Mouse (Mus musculus) gastrocnemius, adult 2 months (tissue): ENCODE data around the gene Olfr76. TPM values are rescaled to one million over a fixed set of nuclear protein-coding genes. Genes with fewer than 3 reads are reported as not detected.
"Not testable (repeated sequence)": the region's sequence is repeated elsewhere in the genome, so short reads cannot be mapped to it uniquely, and the experiment has no call there.

Source experiments
- DNase-seq: peaks from one replicate; pipeline ENCODE4 v3.0.0; 2022
- H3K27ac ChIP-seq: fragments of 200-600 bp; 2 replicates; pipeline ENCODE4 v1.8.1; 2022; ENCODE audit warnings: mild to moderate bottlenecking
- H3K4me3 ChIP-seq: fragments of 200-600 bp; 2 replicates; pipeline ENCODE4 v1.8.1; 2022; ENCODE audit warnings: mild to moderate bottlenecking, moderate library complexity
- CTCF ChIP-seq: fragments of 200-600 bp; IDR thresholded peaks from 2 replicates; pipeline ENCODE4 v1.8.1; 2022; ENCODE audit warnings: antibody characterized with exemption, mild to moderate bottlenecking, moderate library complexity
- intact Hi-C: fragments of 180-260 bp; cut with DNase I; formaldehyde crosslinking; loops from one replicate; pipeline ENCODE4 v1.15.1; 2025
- long read RNA-seq, 2 experiments: library from polyadenylated mRNA; stranded (forward); transcript quantifications; one replicate each; pipeline ENCODE4 v2.0.0; 2021
- total RNA-seq, 2 experiments: library from RNA; stranded (reverse); gene quantifications; 2 replicates each; pipeline ENCODE4 v1.2.3; 2021

Olfr76 gene
- not detected for total RNA-seq
- long read RNA-seq, experiment 1 = 0 reads
- long read RNA-seq, experiment 2 = 0 reads

DNA sequence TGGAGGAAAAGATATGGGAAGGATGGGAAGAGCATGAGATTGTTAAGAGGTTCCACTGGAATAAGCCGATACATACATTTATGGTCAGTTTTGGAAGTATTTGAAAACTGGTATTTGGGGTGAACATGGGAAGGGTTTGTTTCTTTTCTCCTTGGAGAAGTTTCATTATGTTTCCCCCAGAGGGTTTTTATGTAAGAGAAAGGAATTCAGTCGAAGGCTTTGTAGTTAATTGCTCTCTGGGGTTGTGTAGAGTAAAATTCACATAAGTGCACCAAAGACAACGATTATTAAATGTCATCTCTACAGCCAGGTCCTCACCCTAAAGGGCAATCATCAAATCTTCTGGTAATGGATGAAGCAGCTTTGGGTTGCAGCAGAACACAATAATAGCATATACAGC is at the start of gene Olfr76:
Gene Olfr76, minus strand, starts transcription at position 101 of the 400 bp plus-strand sequence.
- no peak for DNase-seq

DNA sequence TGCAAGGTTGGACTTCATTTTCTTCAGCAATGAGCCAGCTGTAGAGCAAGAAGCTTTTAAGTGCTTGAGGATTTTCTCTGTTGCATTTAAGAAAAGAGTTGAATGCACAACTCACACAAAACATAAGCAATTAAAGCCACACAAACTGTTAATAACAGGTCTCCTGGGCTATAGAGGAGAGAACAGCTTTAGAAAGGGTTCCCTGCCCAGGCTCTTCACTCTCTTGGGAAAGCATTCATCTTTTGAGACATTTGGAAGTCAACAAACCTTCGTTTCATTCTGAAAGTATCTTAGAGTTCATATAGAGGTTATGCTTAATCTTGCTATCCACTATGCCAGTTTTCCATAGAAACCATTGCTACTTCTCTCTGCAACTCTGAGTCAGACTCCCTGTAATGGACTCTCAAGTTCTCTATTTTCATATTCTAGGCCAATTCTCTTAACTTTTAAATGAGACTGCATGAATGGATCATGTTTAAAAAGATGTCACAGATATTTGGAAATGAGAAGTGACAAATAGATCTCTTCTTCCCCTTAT is 47.1 kb upstream of the Olfr76 start, which contains the start of gene Olfr1555-ps1:
Gene Olfr1555-ps1, minus strand, starts transcription at position 51 of the 538 bp plus-strand sequence.
- intact Hi-C loops, DNase-seq, H3K4me3 ChIP-seq, H3K27ac ChIP-seq: not testable (repeated sequence)

More for the DNA sequence above, at the start of gene Olfr76:
- TF ChIP-seq CTCF = no peak
- intact Hi-C loops = no loop called here
- H3K4me3 ChIP-seq = no peak within 1 kb of the TSS
- H3K27ac ChIP-seq = no peak within 1 kb of the TSS

DNA sequence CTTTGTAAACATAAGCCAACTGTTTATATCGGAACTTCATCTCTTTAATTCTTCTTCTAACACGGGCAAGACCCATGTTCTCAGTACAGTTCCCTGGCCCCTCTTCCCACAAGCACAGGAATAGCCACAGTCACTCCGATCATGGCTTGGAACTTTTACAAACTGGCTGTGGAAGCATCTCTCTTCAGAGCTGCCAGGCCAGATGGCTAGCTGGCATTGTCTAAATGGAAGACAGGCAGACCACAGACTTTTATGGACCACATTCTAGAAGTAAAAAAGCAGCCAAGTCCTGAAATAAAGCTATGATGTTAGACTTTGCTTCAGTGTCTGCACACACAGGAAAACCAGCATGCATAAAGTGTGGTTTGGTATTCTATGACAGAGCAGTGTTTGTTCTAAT is 22.4 kb upstream of the Olfr76 start:
- TF ChIP-seq CTCF = no peak
- Histone ChIP-seq H3K4me3 (no peak overlapping the region), H3K27ac (no peak overlapping the region)
- intact Hi-C loops = no loop called here
- no peak for DNase-seq

DNA sequence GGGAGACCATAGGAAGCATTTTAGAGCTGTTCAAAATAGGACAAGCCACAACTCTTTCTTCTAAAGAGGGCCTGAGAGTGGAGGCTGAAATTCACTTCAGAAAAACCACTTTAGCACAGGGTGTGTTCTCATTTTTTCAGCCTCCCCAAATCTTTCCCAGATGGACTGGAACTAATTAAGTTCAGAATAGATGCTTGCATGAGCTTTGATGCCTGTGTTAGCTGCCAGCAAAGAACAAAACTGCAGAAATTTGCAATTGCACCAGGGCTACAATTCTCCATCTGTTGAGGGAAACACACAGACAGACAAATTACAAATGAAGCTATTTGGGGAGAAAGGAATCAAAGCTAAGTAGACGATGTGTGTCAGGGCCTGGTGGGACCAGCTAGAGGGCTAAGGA is 20.4 kb upstream of the Olfr76 start:
- no peak for DNase-seq
- Histone ChIP-seq H3K4me3 (no peak overlapping the region), H3K27ac (peak overlapping the region; percentile 49)
- TF ChIP-seq CTCF = no peak
- intact Hi-C loops = no loop called here

DNA sequence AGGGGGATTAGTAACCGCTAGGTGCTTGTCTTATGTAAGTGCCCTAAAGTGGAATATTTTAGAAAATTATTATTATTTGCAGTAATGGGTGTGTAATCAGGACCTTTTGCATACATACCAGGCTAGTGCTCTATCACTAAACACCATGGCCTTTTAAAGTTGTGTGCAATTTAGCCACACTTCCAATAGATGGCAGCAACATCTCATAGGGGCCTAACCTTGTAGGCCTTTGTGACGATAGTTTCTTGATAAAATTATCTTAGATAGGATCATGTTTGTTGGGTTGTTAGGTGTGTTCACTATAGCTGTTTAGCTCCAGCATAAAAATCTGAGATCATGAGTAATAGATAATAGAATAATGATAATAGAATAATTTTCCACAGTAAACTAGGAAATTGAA is 11.3 kb upstream of the Olfr76 start:
- intact Hi-C loops = no loop called here
- no peak overlapping the region for H3K27ac ChIP-seq
- no peak overlapping the region for H3K4me3 ChIP-seq
- no peak for DNase-seq
- TF ChIP-seq CTCF = peak; percentile 58

DNA sequence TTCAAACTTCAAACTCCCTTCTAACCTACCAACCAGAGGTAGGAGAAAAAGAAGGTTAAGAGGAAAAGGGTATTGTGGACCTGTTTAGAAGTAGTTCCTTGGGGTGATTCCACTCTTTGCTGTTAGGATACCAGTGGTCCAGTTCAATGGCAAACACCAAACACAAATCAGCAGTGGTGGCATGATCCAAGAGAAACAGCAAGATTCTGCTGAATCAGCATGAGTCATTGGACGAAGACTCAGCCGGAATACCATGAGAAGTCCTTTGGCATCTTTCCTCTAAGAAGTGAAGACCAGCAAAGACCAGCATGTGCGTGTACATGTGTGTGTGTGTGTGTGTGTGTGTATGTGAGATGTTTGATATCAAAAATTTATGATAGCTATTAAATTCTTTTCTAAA is 6.5 kb downstream of the Olfr76 start:
- DNase-seq = no peak
- no peak for TF ChIP-seq CTCF
- Histone ChIP-seq H3K27ac (no peak overlapping the region), H3K4me3 (no peak overlapping the region)
- intact Hi-C loops = no loop called here

DNA sequence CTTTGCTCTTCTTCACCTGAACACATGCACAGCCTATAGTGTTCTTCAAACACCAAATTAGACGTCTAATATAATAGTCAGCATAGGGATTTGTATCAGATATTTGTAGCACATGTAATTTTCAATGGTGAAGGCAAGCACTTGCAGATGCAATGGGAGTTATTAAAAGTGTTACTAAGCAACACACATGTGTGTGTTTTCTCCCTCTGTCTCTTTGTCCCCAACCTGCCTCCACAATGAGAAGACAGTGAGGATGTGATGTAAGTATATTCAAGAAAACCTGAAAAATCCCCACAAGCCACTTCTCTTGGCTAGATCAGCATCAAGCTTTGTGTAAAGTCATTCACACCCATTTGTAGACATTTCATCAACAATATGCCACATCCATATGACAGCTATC is 7.2 kb downstream of the Olfr76 start, which contains the start of gene Olfr1428:
Gene Olfr1428, minus strand, starts transcription at position 101 of the 400 bp plus-strand sequence.
- intact Hi-C loops = no loop called here
- H3K27ac ChIP-seq = no peak within 1 kb of the TSS
- no peak within 1 kb of the TSS for H3K4me3 ChIP-seq
- DNase-seq = no peak
- no peak for TF ChIP-seq CTCF

DNA sequence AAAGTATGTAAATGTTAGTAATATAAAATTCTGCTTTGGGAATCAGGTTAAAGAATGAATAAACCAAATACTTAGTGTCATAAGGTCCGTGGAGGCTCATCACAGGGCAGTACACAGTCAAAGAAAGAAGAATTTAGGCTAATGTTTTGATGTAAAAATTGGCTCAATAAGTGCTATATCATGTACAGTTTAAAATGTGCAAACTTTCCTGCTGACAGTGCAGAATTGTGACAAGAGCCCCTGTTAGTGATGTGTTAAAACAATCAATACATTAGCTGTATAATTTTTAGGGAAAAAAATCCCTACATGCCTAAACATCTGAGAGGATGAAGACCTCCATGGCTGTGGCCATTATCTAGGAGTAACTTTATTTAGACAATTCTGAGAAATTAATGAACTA is 9.2 kb downstream of the Olfr76 start:
- H3K4me3 ChIP-seq = no peak overlapping the region
- intact Hi-C loops = no loop called here
- H3K27ac ChIP-seq = no peak overlapping the region
- no peak for TF ChIP-seq CTCF
- no peak for DNase-seq

DNA sequence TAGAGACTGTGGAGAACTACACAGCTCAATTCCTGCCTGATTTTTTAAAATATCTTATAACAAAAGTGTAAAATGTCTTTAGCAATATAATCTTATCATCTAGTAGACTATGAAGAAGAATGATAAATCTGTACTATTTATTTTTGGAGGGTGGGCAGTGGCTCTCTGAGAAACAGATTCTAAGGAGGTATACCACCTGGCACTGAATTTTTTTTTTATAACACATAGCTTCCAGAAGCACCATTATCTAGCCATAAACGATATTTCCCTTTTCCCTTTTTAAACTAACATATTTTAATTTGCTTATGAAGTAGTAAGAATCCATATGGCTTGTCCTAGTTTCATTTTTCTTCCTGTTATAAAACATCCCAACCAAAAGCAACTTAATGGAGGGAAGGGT is 18.5 kb downstream of the Olfr76 start:
- DNase-seq = no peak
- intact Hi-C loops = no loop called here
- no peak overlapping the region for H3K4me3 ChIP-seq
- H3K27ac ChIP-seq = no peak overlapping the region
- no peak for TF ChIP-seq CTCF

DNA sequence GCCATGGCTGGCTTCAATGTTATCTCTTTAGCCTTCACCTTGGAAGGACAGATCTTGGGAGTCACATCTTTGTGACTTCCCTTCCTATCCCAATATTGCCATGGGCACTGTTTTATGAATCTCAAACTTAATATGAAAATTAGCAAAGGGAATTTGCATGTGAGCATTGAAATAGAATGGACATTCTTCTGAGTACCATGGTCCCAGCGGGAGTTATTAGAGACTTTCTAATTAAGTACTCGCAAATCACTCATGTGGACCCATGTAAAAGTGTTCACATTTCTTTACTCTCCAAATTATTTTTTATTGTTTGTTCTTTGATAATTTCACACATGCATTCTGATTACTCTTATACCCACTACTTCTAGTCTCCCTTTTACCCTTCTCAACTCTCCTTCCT is 19.8 kb downstream of the Olfr76 start, which contains the start of gene Olfr1427:
Gene Olfr1427, minus strand, starts transcription at position 101 of the 400 bp plus-strand sequence.
- DNase-seq = no peak
- H3K27ac ChIP-seq = no peak within 1 kb of the TSS
- intact Hi-C loops = no loop called here
- H3K4me3 ChIP-seq = no peak within 1 kb of the TSS
- no peak for TF ChIP-seq CTCF

DNA sequence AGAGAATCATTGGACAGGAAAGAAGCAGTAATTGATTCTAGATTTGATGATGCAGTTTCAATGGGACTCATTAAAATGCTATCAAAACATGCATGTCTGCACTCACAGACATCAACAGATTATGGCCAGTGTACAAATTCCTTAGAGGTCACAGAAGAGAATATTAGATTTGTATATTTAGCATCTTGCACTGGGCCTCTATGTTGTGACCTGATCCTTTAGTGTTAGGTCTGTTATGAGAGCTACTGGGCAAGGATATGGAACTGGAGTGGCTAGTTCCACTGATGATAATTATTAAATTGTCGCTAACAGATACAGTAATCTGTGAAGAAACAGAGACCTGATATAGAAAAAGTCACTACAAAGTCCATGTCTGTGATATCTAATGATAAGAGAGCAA is 31.1 kb downstream of the Olfr76 start, which contains the start of gene Olfr1426:
Gene Olfr1426, minus strand, starts transcription at position 101 of the 400 bp plus-strand sequence.
- Histone ChIP-seq H3K4me3 (no peak within 1 kb of the TSS), H3K27ac (no peak within 1 kb of the TSS)
- TF ChIP-seq CTCF = no peak
- intact Hi-C loops = no loop called here
- DNase-seq = no peak

DNA sequence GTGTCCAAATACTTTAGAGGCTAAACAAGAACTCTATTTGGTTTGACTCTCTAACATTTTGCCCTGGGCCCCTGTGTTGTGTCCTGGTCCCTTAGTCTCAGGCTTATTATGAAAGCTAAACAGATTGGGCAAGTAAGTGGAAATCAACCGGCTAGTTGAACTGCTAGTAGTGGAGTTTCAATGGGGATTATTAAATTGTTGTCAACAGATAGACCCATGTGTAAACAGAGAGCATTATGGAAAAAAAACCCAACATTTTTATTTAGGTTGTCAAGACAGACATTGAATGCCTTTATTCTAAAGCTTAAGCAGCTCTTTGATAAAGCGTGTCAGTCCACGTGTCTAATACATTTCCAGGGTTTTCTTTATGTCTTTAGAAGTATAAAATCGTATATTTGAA is 45.4 kb downstream of the Olfr76 start, which contains the start of gene Olfr1425:
Gene Olfr1425, minus strand, starts transcription at position 101 of the 400 bp plus-strand sequence.
- intact Hi-C loops, H3K27ac ChIP-seq, DNase-seq, H3K4me3 ChIP-seq: not testable (repeated sequence)

DNA sequence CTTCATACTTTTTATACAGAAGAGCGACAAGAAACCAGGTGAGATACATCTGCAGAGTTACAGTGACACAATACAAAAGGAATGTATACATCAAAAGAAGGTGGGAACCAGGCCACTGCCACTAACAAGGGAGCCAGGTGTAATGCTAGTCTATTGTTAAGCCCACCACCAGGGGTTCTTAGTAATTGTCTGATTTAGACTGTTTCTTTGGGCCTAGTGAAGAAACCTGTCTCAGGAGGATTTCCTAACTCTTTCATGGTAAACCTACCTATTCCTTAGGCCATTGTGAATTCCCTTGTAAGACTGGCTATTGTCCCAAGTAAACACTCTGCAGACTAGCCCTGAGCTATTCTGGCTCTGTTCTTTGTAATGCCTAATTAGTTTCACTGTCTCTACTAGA is 53.5 kb downstream of the Olfr76 start:
- H3K27ac ChIP-seq, DNase-seq, H3K4me3 ChIP-seq, intact Hi-C loops: not testable (repeated sequence)

Other genes with a start within 250 kb of the Olfr76 start
- gene Olfr1419, start 248.1 kb downstream of the Olfr76 start, total RNA-seq = not detected
- not detected for gene Olfr1420, start 236.6 kb downstream of the Olfr76 start, total RNA-seq
- gene Patl1, start 210.8 kb downstream of the Olfr76 start, total RNA-seq = 10 to 100 TPM; 24.3 to 29.3 TPM
- gene Osbp, start 157.3 kb downstream of the Olfr76 start, total RNA-seq = 10 to 100 TPM; 54.3 to 62.9 TPM
- gene Olfr1423, start 81.9 kb downstream of the Olfr76 start, total RNA-seq = not detected
- gene Olfr1424, start 60.5 kb downstream of the Olfr76 start, total RNA-seq = not detected
- not detected for gene Olfr1425, start 45.5 kb downstream of the Olfr76 start, total RNA-seq
- not detected for gene Olfr1426, start 31.2 kb downstream of the Olfr76 start, total RNA-seq
- gene Olfr1427, start 19.9 kb downstream of the Olfr76 start, total RNA-seq = not detected
- gene Olfr1428, start 7.3 kb downstream of the Olfr76 start, total RNA-seq = not detected
- gene Olfr1555-ps1, start 46.9 kb upstream of the Olfr76 start, total RNA-seq = not detected
- gene Olfr1431, start 77.4 kb upstream of the Olfr76 start, total RNA-seq = not detected
- not detected for gene Olfr1432, start 109.4 kb upstream of the Olfr76 start, total RNA-seq
- gene Olfr262, start 118.5 kb upstream of the Olfr76 start, total RNA-seq = not detected
- gene Olfr235, start 137.8 kb upstream of the Olfr76 start, total RNA-seq = not detected
- not detected for gene Olfr1434, start 156.7 kb upstream of the Olfr76 start, total RNA-seq
- gene Olfr1436, start 175.9 kb upstream of the Olfr76 start, total RNA-seq = not detected
- not detected for gene Olfr1437, start 201.9 kb upstream of the Olfr76 start, total RNA-seq
- not detected for gene Olfr1438-ps1, start 212.7 kb upstream of the Olfr76 start, total RNA-seq